Mouse (Mus musculus) brown adipose tissue, adult 24 weeks (tissue): ENCODE measurements around the gene Pimreg. TPM values are rescaled to one million over a fixed set of nuclear protein-coding genes. Genes with fewer than 3 reads are reported as not detected.

Experiments used
- H3K27ac ChIP-seq: fragments of 200-500 bp; replicated peaks from 2 replicates; pipeline ENCODE4 v1.5.1; 2012; ENCODE audit warnings: low read depth, mild to moderate bottlenecking, low read length
- H3K4me1 ChIP-seq: fragments of 200-500 bp; 2 replicates; pipeline ENCODE4 v1.6.1; 2012; ENCODE audit warnings: low read length, mixed read lengths; ENCODE audit not compliant: control insufficient read depth, insufficient read depth, insufficient read length
- H3K4me3 ChIP-seq: fragments of 200-500 bp; 2 replicates; pipeline ENCODE4 v1.5.1; 2012; ENCODE audit warnings: low read depth, mild to moderate bottlenecking, low read length, moderate library complexity; ENCODE audit not compliant: insufficient read depth
- polyA plus RNA-seq: library from polyadenylated mRNA; stranded (reverse); fragments of >200 nt; gene quantifications from 2 replicates; pipeline ENCODE4 v1.2.4, GENCODE M21; 2012; ENCODE audit not compliant: missing spikeins, insufficient read depth, insufficient read length

Pimreg gene
- polyA plus RNA-seq, 1 experiment: not detected

- Histone ChIP-seq H3K4me3 (no peak overlapping the region), H3K4me1 (peaks cover 8% of the 10 kb centered on the region; the same call in 1 of the 2 replicates), H3K27ac (no peak overlapping the region; the same call in 1 of the 2 replicates)
These were observed 2.4 kb downstream of the Pimreg start for GRCm38 (mm10) chr11:72044231-72044630.

DNA sequence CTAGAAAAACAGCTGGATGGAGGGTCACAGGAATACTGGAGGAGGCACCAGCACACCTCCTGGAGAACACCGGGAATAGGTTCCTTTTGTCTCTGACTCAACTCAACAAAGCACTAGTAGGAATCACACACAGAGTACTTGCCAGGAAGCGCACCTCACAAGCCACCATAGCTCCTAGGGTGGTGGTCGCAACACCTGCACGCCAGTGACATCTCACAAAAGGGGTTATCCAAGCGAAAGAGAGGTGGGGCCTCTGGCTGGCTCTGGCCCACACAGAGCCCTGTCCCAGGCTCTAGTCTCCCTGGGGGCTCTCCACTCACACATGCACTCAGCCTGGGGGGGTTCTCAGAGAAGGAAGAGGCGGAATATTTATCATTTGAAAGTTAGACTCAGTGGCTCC, 6.9 kb downstream of the Pimreg start:
- H3K4me1 ChIP-seq: peaks cover 3% of the 10 kb centered on the region; the same call in 1 of the 2 replicates
- no peak overlapping the region for H3K4me3 ChIP-seq
- H3K27ac ChIP-seq: no peak overlapping the region

GRCm38 (mm10) chr11:72049171-72049759, 7.4 kb downstream of the Pimreg start:
- peaks cover 3% of the 10 kb centered on the region; the same call in 1 of the 2 replicates for H3K4me1 ChIP-seq
- H3K4me3 ChIP-seq: no peak overlapping the region
- H3K27ac ChIP-seq: no peak overlapping the region

- Histone ChIP-seq H3K4me3 (no peak overlapping the region), H3K4me1 (no peaks in the 10 kb centered on the region), H3K27ac (no peak overlapping the region)
These were observed 8.5 kb downstream of the Pimreg start for GRCm38 (mm10) chr11:72050168-72050894.

GRCm38 (mm10) chr11:72050895-72051858, 9.3 kb downstream of the Pimreg start:
- Histone ChIP-seq H3K4me1 (no peaks in the 10 kb centered on the region), H3K27ac (no peak overlapping the region), H3K4me3 (no peak overlapping the region)

DNA sequence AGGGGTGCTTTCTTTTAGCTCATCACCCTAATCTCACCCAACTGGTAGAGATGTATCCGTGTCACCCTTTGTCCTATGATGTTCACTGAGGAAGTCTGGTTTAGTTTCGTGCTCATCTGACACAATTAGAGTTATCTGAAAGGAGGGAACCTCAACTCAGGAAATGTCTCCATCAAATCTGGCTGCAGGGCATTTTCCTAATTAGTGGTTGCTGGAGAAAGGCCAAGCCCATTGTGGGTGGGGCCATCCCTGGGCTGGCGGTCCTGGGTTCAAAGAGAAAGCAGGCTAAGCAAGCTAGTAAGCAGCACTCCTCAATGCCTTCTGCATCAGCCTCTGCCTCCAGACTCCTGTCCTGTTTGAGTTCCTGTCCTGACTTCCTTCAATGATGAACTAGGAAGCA, 10.4 kb downstream of the Pimreg start:
- no peaks in the 10 kb centered on the region for H3K4me1 ChIP-seq
- H3K27ac ChIP-seq: no peak overlapping the region
- H3K4me3 ChIP-seq: no peak overlapping the region

DNA sequence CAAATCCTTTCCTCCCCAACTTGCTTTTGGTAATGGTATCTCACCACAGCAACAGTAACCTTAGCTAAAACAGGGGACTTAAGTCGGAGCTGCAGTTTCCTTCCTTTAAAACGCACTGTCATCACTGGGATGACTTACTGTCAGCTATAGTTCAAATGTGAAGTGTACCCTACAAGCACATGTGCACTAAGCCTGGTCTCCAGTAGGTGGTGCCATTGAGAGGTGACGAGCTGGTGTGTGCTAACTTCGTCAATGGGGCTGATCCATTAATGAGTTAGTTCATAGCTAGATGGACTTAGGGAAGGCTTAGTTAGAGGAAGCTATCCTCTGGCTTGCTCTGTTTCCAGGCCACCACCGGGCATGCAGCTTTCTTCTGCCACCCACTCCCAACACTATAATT, 10.8 kb downstream of the Pimreg start:
- H3K27ac ChIP-seq: no peak overlapping the region
- H3K4me3 ChIP-seq: no peak overlapping the region
- no peaks in the 10 kb centered on the region for H3K4me1 ChIP-seq

DNA sequence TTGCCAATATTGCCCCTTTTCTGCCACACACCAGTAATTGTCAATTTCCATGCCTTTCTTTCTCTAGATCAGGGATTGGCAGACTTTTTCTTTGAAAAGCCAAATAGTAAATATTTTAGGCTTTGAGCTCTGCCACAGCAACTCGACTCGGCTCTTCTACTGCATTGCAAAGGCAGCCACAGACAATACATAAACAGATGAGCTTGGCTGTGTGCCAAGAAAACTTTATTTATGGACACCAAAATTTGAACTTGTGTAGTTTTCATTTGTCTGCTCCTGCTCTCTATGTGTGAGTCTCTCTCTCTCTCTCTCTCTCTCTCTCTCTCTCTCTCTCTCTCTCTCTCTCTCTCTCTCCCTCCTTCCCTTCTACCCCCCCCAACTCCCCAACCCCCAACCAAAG, 13.3 kb downstream of the Pimreg start:
- Histone ChIP-seq H3K4me1 (no peaks in the 10 kb centered on the region), H3K4me3 (no peak overlapping the region), H3K27ac (no peak overlapping the region)

GRCm38 (mm10) chr11:72057166-72057565, 15.3 kb downstream of the Pimreg start:
- no peaks in the 10 kb centered on the region for H3K4me1 ChIP-seq
- no peak overlapping the region for H3K27ac ChIP-seq
- no peak overlapping the region for H3K4me3 ChIP-seq

DNA sequence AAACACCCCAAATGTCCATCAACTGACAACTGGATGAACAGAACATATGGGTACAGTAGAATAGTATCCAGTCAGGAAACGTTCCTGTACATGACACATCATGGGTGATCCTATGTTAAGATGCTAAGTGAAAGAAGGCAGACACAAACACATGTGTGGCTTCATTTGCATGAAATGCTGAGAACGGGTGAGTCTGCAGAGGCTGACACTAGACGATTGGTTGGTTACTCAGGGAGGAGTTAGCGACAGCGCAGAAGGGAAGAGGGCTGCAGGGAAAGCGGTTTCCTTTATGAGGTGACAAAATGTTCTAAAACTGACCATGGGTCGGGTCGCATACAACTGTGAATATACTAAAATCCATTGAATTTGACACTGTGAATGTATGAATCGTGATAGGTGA, 18.6 kb downstream of the Pimreg start:
- Histone ChIP-seq H3K27ac (no peak overlapping the region), H3K4me3 (no peak overlapping the region), H3K4me1 (no peaks in the 10 kb centered on the region)

- Histone ChIP-seq H3K4me3 (no peak overlapping the region), H3K27ac (no peak overlapping the region), H3K4me1 (no peaks in the 10 kb centered on the region)
These were observed 19.3 kb downstream of the Pimreg start for GRCm38 (mm10) chr11:72061093-72061620.

DNA sequence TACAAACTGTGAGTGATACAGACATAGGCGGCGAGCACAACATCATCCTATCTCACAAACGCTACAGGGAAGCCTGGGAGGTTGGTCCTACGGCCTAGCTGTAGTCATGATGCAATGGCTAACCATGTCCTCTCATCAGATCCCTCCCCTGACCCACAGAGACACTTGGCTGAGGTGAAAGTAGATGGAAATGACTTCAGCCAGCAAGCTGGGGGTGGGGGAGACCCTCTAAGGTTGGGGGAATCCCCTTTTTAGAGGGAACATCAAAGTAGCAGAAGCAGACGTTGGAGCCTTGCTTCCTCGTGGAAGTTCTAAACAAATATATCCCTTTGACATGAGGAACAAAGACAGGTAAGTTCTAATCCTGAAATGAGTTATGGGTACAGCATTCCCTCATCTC, 22.6 kb downstream of the Pimreg start:
- no peak overlapping the region for H3K4me3 ChIP-seq
- no peak overlapping the region for H3K27ac ChIP-seq
- H3K4me1 ChIP-seq: no peaks in the 10 kb centered on the region

- Histone ChIP-seq H3K4me3 (no peak overlapping the region), H3K4me1 (no peaks in the 10 kb centered on the region), H3K27ac (no peak overlapping the region)
These were observed 23.3 kb downstream of the Pimreg start for GRCm38 (mm10) chr11:72065103-72065502.

DNA sequence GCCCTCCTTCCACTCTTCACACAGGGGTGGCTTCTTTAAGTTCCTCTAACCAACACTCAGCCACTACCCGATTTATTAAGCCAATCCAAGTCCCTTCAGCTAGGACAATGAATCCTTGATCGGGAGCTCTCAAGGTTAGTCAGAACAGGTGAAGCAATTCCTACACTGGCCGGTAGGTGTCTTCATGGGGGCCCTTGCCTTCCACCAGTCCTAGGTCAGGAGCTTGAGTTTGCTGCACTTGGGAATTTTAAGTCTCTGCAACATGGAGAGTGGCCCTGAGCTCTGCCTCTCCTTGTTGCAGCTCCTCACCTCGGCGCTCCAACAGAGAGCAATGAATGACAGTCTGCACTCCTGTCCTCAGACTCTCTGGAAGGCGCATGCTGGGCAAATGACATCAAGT, 24.5 kb downstream of the Pimreg start:
- no peaks in the 10 kb centered on the region for H3K4me1 ChIP-seq
- no peak overlapping the region for H3K4me3 ChIP-seq
- no peak overlapping the region for H3K27ac ChIP-seq

- Histone ChIP-seq H3K4me3 (no peak overlapping the region), H3K27ac (no peak overlapping the region), H3K4me1 (no peaks in the 10 kb centered on the region)
These were observed 25.5 kb downstream of the Pimreg start for GRCm38 (mm10) chr11:72067326-72067725.
